Mouse (Mus musculus) ES-Bruce4 (cell line): ENCODE measurements around the gene Gm10300.

Source experiments
- EP300 ChIP-seq: IDR thresholded peaks from 2 replicates; pipeline ENCODE4 v1.6.1; 2011; ENCODE audit warnings: low read depth, low read length; ENCODE audit not compliant: insufficient read depth
- POLR2A ChIP-seq: IDR thresholded peaks from one replicate; pipeline ENCODE4 v1.8.1; 2011; ENCODE audit warnings: low read length; ENCODE audit not compliant: insufficient read depth

- TF ChIP-seq EP300: peak; percentile 33; the same call in 1 of the 2 replicates
- no peak for TF ChIP-seq POLR2A
Measured at GRCm38 (mm10) chr4:132113411-132114095, 39.1 kb downstream of the Gm10300 start.
